Mouse (Mus musculus) G1E (cell line): ENCODE data around the gene Tubg1.

Source experiments
- CTCF ChIP-seq: IDR thresholded peaks from 2 replicates; pipeline ENCODE4 v1.5.1; 2012; ENCODE audit warnings: low read depth, low read length, inconsistent platforms, mixed read lengths
- GATA1 ChIP-seq: IDR thresholded peaks from 2 replicates; pipeline ENCODE4 v1.6.1; 2012; ENCODE audit warnings: borderline replicate concordance, low read length, inconsistent platforms, mixed read lengths

DNA sequence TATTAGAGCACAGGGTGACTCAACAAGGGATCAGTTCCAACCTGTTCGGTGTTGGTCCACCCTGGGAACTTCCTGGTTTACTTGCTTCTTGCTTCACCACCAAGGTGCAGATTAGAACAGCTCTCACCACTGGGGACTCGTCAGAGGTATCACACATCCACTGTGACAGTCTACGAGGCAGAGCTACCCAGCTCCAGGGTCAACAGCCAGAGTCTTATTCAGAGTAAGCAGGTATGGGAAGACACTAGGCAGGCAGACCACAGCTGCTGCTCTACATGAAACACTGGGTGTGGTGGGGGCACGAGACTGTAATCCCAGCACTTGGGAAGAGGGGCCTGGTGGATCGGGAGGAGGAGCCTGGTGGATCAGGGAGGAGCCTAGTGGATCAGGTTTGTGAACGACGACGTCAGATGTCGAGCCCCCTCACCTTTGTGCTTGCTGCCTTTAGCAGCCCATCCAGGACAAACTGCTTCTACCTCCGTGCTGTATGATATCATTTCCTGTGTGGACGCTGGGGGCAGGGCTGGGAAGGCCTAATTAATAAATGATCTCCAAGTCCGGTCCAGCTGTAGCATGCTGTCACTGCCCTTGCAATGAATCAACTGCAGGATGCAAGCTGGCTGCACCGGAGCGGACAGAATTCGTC, 18.9 kb downstream of the Tubg1 start:
- no peak for TF ChIP-seq CTCF
- TF ChIP-seq GATA1 = no peak
